Mouse (Mus musculus) cortical plate, adult 2 months (tissue): ENCODE data around the gene Gm26992. TPM values are rescaled to one million over a fixed set of nuclear protein-coding genes. Genes with fewer than 3 reads are reported as not detected.
A peak's percentile ranks its signal among the peaks of the same experiment; 100 is the strongest.

Experiments
- H3K27ac ChIP-seq: fragments of 200-500 bp; 2 replicates; pipeline ENCODE4 v1.5.1; 2012; ENCODE audit warnings: low read length, control low read depth, inconsistent platforms; ENCODE audit not compliant: insufficient read depth
- H3K4me1 ChIP-seq: fragments of 200-500 bp; 2 replicates; pipeline ENCODE4 v1.6.1; 2011; ENCODE audit warnings: low read length; ENCODE audit not compliant: control insufficient read depth, insufficient read depth
- H3K4me3 ChIP-seq: fragments of 200-500 bp; 2 replicates; pipeline ENCODE4 v1.5.1; 2011; ENCODE audit warnings: mild to moderate bottlenecking, low read length, control low read depth; ENCODE audit not compliant: insufficient read depth
- CTCF ChIP-seq: fragments of 200-500 bp; IDR thresholded peaks from 2 replicates; pipeline ENCODE4 v1.5.1; 2011; ENCODE audit warnings: mild to moderate bottlenecking, control low read depth, low read length; ENCODE audit not compliant: insufficient read depth; ENCODE audit errors: extremely low read depth
- POLR2A ChIP-seq: fragments of 200-500 bp; IDR thresholded peaks from 2 replicates; pipeline ENCODE4 v1.6.1; 2011; ENCODE audit warnings: mild to moderate bottlenecking, low read length, control low read depth; ENCODE audit not compliant: insufficient read depth; ENCODE audit errors: extremely low read depth
- polyA plus RNA-seq: library from polyadenylated mRNA; depleted of rRNA; stranded (reverse); fragments of >200 nt; gene quantifications from 2 replicates; pipeline ENCODE4 v1.2.3, GENCODE M21; 2012; rRNA removed

Gm26992 gene
- polyA plus RNA-seq = 0.59 TPM in 1 of 2 replicates, not detected in the other

GRCm38 (mm10) chrX:103421710-103422109, at the start of gene Gm26992:
Gm26992 (plus strand) TSS chrX:103422010.
- no peaks in the 10 kb centered on the region for H3K4me1 ChIP-seq
- no peak within 1 kb of the TSS for H3K4me3 ChIP-seq
- TF ChIP-seq POLR2A = no peak
- no peak for TF ChIP-seq CTCF
- no peak within 1 kb of the TSS for H3K27ac ChIP-seq

GRCm38 (mm10) chrX:103374250-103374649, 47.6 kb upstream of the Gm26992 start:
- Histone ChIP-seq H3K4me3 (no peak overlapping the region), H3K4me1 (no peaks in the 10 kb centered on the region), H3K27ac (no peak overlapping the region)
- TF ChIP-seq POLR2A (no peak), CTCF (peak; percentile 33)

- Histone ChIP-seq H3K4me1 (no peaks in the 10 kb centered on the region), H3K4me3 (no peak overlapping the region), H3K27ac (no peak overlapping the region)
- no peak for TF ChIP-seq POLR2A
- no peak for TF ChIP-seq CTCF
Observed at GRCm38 (mm10) chrX:103384528-103384927, 37.3 kb upstream of the Gm26992 start.

GRCm38 (mm10) chrX:103388131-103388530, 33.7 kb upstream of the Gm26992 start:
- no peak overlapping the region for H3K4me3 ChIP-seq
- no peaks in the 10 kb centered on the region for H3K4me1 ChIP-seq
- H3K27ac ChIP-seq = no peak overlapping the region
- TF ChIP-seq CTCF = no peak
- no peak for TF ChIP-seq POLR2A

- H3K4me1 ChIP-seq = no peaks in the 10 kb centered on the region
- H3K27ac ChIP-seq = no peak overlapping the region
- H3K4me3 ChIP-seq = no peak overlapping the region
- TF ChIP-seq CTCF = no peak
Observed at GRCm38 (mm10) chrX:103393841-103394240, 28.0 kb upstream of the Gm26992 start.

GRCm38 (mm10) chrX:103405021-103405420, 16.8 kb upstream of the Gm26992 start:
- Histone ChIP-seq H3K4me3 (no peak overlapping the region), H3K4me1 (no peaks in the 10 kb centered on the region), H3K27ac (no peak overlapping the region)
- TF ChIP-seq POLR2A (no peak), CTCF (no peak)

GRCm38 (mm10) chrX:103414167-103414566, 7.6 kb upstream of the Gm26992 start, which contains the start of gene Tsx:
Tsx (plus strand) TSS chrX:103414467.
- TF ChIP-seq POLR2A (no peak), CTCF (no peak)
- H3K27ac ChIP-seq = no peak within 1 kb of the TSS
- no peak within 1 kb of the TSS for H3K4me3 ChIP-seq
- H3K4me1 ChIP-seq = no peaks in the 10 kb centered on the region

GRCm38 (mm10) chrX:103427677-103428076, 5.9 kb downstream of the Gm26992 start:
- Histone ChIP-seq H3K4me3 (no peak overlapping the region), H3K4me1 (no peaks in the 10 kb centered on the region), H3K27ac (no peak overlapping the region)
- no peak for TF ChIP-seq POLR2A
- TF ChIP-seq CTCF = no peak

- Histone ChIP-seq H3K4me1 (no peaks in the 10 kb centered on the region), H3K4me3 (no peak overlapping the region), H3K27ac (no peak overlapping the region)
- TF ChIP-seq CTCF (no peak), POLR2A (no peak)
Observed at GRCm38 (mm10) chrX:103432293-103432692, 10.5 kb downstream of the Gm26992 start.

- no peak overlapping the region for H3K27ac ChIP-seq
- TF ChIP-seq CTCF (no peak), POLR2A (no peak)
- H3K4me1 ChIP-seq = no peaks in the 10 kb centered on the region
- no peak overlapping the region for H3K4me3 ChIP-seq
Observed at GRCm38 (mm10) chrX:103438023-103438422, 16.2 kb downstream of the Gm26992 start.
